In genomic region chr15:10679571-10679970, GRCm38 (mm10) we compare ENCODE assay signal across 11 mouse cellular contexts. TPM values are rescaled to one million over a fixed set of nuclear protein-coding genes. Genes with fewer than 3 reads are reported as not detected.
DNase-seq lines count a peak whose midpoint lies in the region; ATAC-seq lines count a peak whose summit lies in the region.
"Had no signal": no experiment of that assay in that cellular context is flagged by ENCODE, and none has a peak within 500 bp of the region (broad histone marks: within the 10 kb centered on the region; RNA-seq: fewer than 3 reads in every experiment).

No protein-coding gene starts in this region.

- peaks cover 4% of the 10 kb centered on the region; the same call in 1 of the 2 replicates for H3K4me1 ChIP-seq in heart, embryonic 16.5 days (ENCODE audit: control insufficient read depth, insufficient read depth, low read length)
- H3K4me1 ChIP-seq: liver, embryonic 15.5 days had no signal

- ATAC-seq in heart, embryonic 16.5 days (replicated peaks; ENCODE audit: extremely low read depth, insufficient read depth, low FRiP score) = peak; percentile 32; the same call in 1 of the 2 replicates
- ATAC-seq in monocyte, adult 5-6 weeks (replicated peaks; ENCODE audit: insufficient number of reproducible peaks, low FRiP score, low TSS enrichment, poor library complexity, severe bottlenecking) = no peak
- ATAC-seq: activated CD4-positive, CD25-positive, alpha-beta regulatory T cell, adult 4 months; midbrain, embryonic 16.5 days had no signal

- 58% methylated on average over 4 of the region's 4 CpGs for WGBS in heart, embryonic 16.5 days

- H3K9me3 ChIP-seq in heart, embryonic 16.5 days (replicated peaks; ENCODE audit: control insufficient read depth, low read length) = no peaks in the 10 kb centered on the region
- H3K9me3 ChIP-seq: liver, embryonic 15.5 days had no signal

- H3K9ac ChIP-seq in heart, embryonic 16.5 days (ENCODE audit: low read length) = no peak overlapping the region
- H3K9ac ChIP-seq: liver, embryonic 15.5 days had no signal

- H3K27ac ChIP-seq in heart, embryonic 16.5 days (ENCODE audit: low read length) = no peak overlapping the region
- H3K27ac ChIP-seq: liver, embryonic 15.5 days had no signal

- H3K36me3 ChIP-seq in heart, embryonic 16.5 days (ENCODE audit: control insufficient read depth, insufficient read depth) = no peaks in the 10 kb centered on the region
- H3K36me3 ChIP-seq: liver, embryonic 15.5 days had no signal

- DNase-seq in heart, adult 9 months (ENCODE audit: low spot score in 2 of 2) = peak; percentile 25 to 29
- no peak for DNase-seq in heart, postnatal 25 days (ENCODE audit: low spot score)
- peak; percentile 57 to 61 for DNase-seq in urinary bladder, postnatal 4 days (ENCODE audit: low spot score in 2 of 2)
- DNase-seq in urinary bladder, postnatal 10 days (ENCODE audit: low spot score) = no peak
- DNase-seq in adrenal gland, postnatal 4 days (ENCODE audit: low spot score in 2 of 2) = no peak
- no peak for DNase-seq in left cerebral cortex, postnatal 4 days

- H3K27me3 ChIP-seq in heart, embryonic 16.5 days (ENCODE audit: control insufficient read depth, insufficient read depth, low read length) = no peaks in the 10 kb centered on the region
- H3K27me3 ChIP-seq: liver, embryonic 15.5 days had no signal

- intact Hi-C loops in heart, postnatal 25 days (cut with DNase I) = no loop called here
- intact Hi-C loops in left cerebral cortex, postnatal 4 days (cut with DNase I) = loop anchor here (5.0 kb wide), 1 partner anchor 1227 kb away; no protein-coding TSS in a partner anchor

- no peak overlapping the region for H3K4me3 ChIP-seq in heart, embryonic 16.5 days (ENCODE audit: low read length)
- H3K4me3 ChIP-seq: liver, embryonic 15.5 days had no signal

- no peak overlapping the region for H3K4me2 ChIP-seq in heart, embryonic 16.5 days (ENCODE audit: low read depth, low read length)
- H3K4me2 ChIP-seq: liver, embryonic 15.5 days had no signal

RNA-seq across cellular contexts. Expression of gene Rai14, which starts 34.9 kb away (rescaled TPM):
- total RNA-seq in heart, postnatal 25 days (2021) = 1 to 10 TPM; 3.2 to 3.8 TPM
- polyA plus RNA-seq in heart, embryonic 16.5 days (2015; fragmentation: Nextera tagmentation; extraction: Ambion mirVana) = 12.7 and 16.7 TPM in 2 replicates
- total RNA-seq in monocyte, adult 5-6 weeks (2017) = 1.7 to 2.2 TPM (median 2.0 TPM) in 3 replicates
- 10 to 100 TPM; 35.1 to 40.6 TPM for total RNA-seq in adrenal gland, postnatal 4 days (2021)
- total RNA-seq in left cerebral cortex, postnatal 4 days (2021) = 10 to 100 TPM; 16.6 to 19.4 TPM

Comparison
In these comparisons a context has a peak if more than half of its experiments do, and no peak if none do; other contexts are left out.
1. DNase-seq: peak in heart, adult 9 months (2 of 2) and urinary bladder, postnatal 4 days (2 of 2); none in heart, postnatal 25 days (single experiment), urinary bladder, postnatal 10 days (single experiment), adrenal gland, postnatal 4 days (0 of 2) and left cerebral cortex, postnatal 4 days (single experiment).